Mouse (Mus musculus) embryonic facial prominence, embryonic 10.5 days (tissue): ENCODE measurements at regions not wholly inside any gene's neighbourhood (a gene's known extent, or its start where the extent isn't known, plus 50 kb on each side); places are given as distances from the start of the nearest gene placed in this dataset.
A peak's percentile ranks its signal among the peaks of the same experiment; 100 is the strongest.
"Not testable (repeated sequence)": the region's sequence is repeated elsewhere in the genome, so short reads cannot be mapped to it uniquely, and the experiment has no call there.

Experiments
- DNase-seq: peaks from one replicate; pipeline ENCODE4 v3.0.0-alpha.2; 2017; ENCODE audit warnings: low spot score
- H3K27ac ChIP-seq: fragments of 300-500 bp; sonication (generic); replicated peaks from 2 replicates; pipeline ENCODE4 v1.5.1; 2016; ENCODE audit warnings: mild to moderate bottlenecking
- H3K27me3 ChIP-seq: fragments of 300-500 bp; sonication (generic); replicated peaks from 2 replicates; pipeline ENCODE4 v1.6.1; 2016; ENCODE audit warnings: low read depth, mild to moderate bottlenecking; ENCODE audit not compliant: poor library complexity, severe bottlenecking
- H3K36me3 ChIP-seq: fragments of 300-500 bp; sonication (generic); replicated peaks from 2 replicates; pipeline ENCODE4 v1.6.1; 2016; ENCODE audit warnings: mild to moderate bottlenecking, moderate library complexity
- H3K4me1 ChIP-seq: fragments of 300-500 bp; sonication (generic); 2 replicates; pipeline ENCODE4 v1.6.1; 2016
- H3K4me3 ChIP-seq: fragments of 300-500 bp; sonication (generic); 2 replicates; pipeline ENCODE4 v1.5.1; 2016; ENCODE audit warnings: mild to moderate bottlenecking, moderate library complexity
- H3K9me3 ChIP-seq: fragments of 300-500 bp; sonication (generic); 2 replicates; pipeline ENCODE4 v1.6.1; 2016; ENCODE audit warnings: mild to moderate bottlenecking
- WGBS: fragments of 180-500 bp; shearing (Covaris S2); methylation state at CpG from one replicate; pipeline ENCODE4 v1.1.7; 2016; 5-methylcytosine and 5-hydroxymethylcytosine counted together

GRCm38 (mm10) chr4:146727119-146727518 lies 116.4 kb downstream of the Zfp993 start:
- 81% methylated on average over 6 of the region's 6 CpGs for WGBS
- not testable (repeated sequence) for DNase-seq, H3K4me1 ChIP-seq, H3K27me3 ChIP-seq, H3K36me3 ChIP-seq, H3K4me3 ChIP-seq, H3K27ac ChIP-seq
- H3K9me3 ChIP-seq = peaks cover 52% of the 10 kb centered on the region

GRCm38 (mm10) chr4:146739775-146740174 lies 129.0 kb downstream of the Zfp993 start:
- H3K4me1 ChIP-seq, H3K27me3 ChIP-seq, H3K27ac ChIP-seq, H3K36me3 ChIP-seq, H3K4me3 ChIP-seq: not testable (repeated sequence)
- peak; percentile 9 for DNase-seq
- H3K9me3 ChIP-seq = peaks cover 54% of the 10 kb centered on the region
- 91% methylated on average over 2 of the region's 2 CpGs for WGBS

DNA sequence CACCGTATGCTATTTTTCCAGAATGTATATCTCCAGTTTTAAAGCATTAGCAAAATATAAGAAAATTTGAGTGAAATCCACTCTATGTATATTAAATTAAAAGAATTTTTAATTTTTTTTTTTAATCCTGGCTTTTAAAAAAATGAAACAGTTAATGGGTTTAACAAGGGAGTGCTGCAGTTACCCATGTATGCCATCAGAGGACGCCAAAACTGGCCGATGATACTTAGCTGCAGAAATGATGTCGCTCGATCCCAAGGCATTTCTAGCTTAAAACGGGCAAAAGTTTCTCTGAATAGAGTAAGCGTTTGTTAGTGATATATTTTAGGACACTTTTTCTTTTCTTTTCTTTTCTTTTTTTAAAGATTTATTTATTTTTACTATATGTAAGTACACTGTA lies 129.9 kb downstream of the Zfp993 start:
- not testable (repeated sequence) for DNase-seq, H3K4me3 ChIP-seq

GRCm38 (mm10) chr4:146743762-146744161 lies 133.0 kb downstream of the Zfp993 start:
- peaks cover 45% of the 10 kb centered on the region for H3K9me3 ChIP-seq
- not testable (repeated sequence) for H3K27ac ChIP-seq, H3K4me1 ChIP-seq, H3K36me3 ChIP-seq, H3K27me3 ChIP-seq, H3K4me3 ChIP-seq, DNase-seq

More for the DNA sequence above, 129.9 kb downstream of the Zfp993 start:
- peaks cover 48% of the 10 kb centered on the region for H3K9me3 ChIP-seq
- H3K4me1 ChIP-seq, H3K27me3 ChIP-seq, H3K36me3 ChIP-seq, H3K27ac ChIP-seq: not testable (repeated sequence)
- 86% methylated on average over 7 of the region's 7 CpGs for WGBS
